Mouse (Mus musculus): ENCODE data around the gene Nrarp.

DNA sequence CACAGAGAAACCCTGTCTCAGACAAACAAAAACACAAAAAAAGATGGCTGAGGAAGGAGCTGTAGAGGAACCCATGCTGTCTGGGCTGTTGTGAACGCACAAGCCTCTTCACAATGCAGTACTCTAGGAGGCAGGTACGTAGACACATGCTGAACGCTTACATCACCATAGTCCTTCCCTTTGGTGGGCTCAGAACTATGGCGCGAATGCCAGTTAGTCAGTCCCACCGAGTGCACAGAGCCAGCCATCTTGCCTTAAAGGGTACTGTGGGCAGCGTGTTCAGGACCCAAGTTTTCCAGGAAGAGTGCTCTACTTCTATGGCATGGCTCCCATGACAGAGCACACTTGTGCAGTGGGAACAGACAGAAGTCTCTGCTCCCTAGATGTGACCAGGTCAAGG is 3.9 kb downstream of the Nrarp start:
- TF ChIP-seq CTCF (conservative IDR thresholded peaks at IDR 0.05; ENCODE audit: low read length) (no peak), POU5F1 (IDR thresholded peaks at IDR 0.05; ENCODE audit: borderline replicate concordance, low read length) (no peak), NANOG (IDR thresholded peaks at IDR 0.05; ENCODE audit: borderline replicate concordance, low read length) (no peak)

Measured in E14TG2a.4 (cell line).